Mouse (Mus musculus) cerebellum, postnatal 14 days (tissue): ENCODE measurements around the gene Satb2.

Experiments used
- DNase-seq, 2 experiments: peaks; one replicate each; pipeline ENCODE4 v3.0.0; 2021; ENCODE audit warnings: mixed read lengths in 2 of 2

Gene Satb2

DNA sequence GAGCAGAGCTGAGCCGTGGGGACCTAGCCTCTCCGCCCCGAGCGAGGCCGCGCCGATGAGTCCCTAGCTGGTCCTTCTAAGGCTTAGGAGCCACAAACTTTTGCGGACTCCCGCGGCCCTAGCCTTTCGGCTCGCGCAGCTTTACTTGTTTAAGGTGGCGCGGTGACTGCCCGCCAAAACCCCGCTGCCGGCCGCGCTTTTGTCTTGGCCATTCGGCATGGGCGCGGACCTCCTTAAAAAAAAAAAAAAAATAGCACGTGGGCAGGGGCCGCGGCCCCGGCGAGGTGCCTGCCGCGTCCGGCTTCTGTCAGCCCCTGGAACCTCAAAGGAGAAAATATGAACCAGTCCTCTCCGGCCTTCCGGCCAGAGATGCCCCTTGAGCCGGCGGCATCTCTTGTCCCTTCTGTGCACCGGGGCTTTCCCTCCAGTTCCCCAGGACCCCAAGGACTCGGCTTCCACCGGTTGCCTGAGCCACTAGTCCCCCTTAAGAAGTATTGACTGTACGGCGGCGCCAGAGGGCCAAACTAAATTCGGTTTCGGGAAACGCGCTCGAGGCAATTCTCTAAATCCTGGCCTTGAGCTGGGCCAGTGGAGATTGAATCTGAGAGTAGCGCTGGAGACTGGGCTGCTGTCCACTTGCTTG lies 5.4 kb downstream of the Satb2 start:
- DNase-seq, result peak; percentile 97 to 98

DNA sequence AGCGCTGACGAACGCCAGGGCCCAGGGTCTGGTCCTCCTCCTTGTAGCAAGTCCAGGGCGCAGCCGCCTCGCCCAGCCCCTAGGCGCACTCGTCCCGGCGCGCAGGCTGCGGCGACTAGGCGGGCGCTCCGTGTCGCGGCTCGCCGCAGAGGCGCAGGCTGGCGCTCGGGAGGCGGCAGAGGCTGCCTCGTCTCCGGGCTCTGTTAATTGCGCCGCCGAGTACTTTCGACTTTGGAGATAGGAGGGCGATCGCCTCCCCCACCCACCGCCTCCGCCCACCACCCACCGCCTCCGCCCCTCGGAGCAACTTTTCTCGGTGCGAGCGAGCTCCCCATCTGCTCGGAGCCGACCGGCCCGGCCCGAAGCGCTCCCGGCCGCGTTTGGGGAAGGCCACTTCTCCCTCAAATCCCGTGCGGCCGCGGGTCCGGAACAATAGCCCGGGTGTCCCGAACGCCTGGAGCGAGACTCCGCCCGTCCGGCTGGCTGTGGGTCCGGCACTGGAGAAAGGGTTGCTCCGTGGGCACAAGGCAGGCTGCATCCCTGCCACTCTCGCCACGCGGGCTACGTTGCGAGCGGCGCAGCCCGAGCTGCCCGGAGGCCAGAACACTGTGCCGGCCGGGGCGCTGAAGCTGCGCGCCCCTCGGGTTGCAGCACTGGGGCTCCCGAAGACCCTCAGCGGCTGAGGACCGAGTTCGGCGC lies 6.0 kb downstream of the Satb2 start:
- peak in 1 of 2 experiments; percentile 61 for DNase-seq

- peak in 1 of 2 experiments; percentile 65 for DNase-seq
Observed at GRCm38 (mm10) chr1:56971942-56972250, 6.6 kb downstream of the Satb2 start.

GRCm38 (mm10) chr1:56971441-56971861 lies 7.0 kb downstream of the Satb2 start:
- peak in 1 of 2 experiments; percentile 49 for DNase-seq

- peak in 1 of 2 experiments; percentile 29 for DNase-seq
Observed at GRCm38 (mm10) chr1:56970740-56971141, 7.7 kb downstream of the Satb2 start.

DNA sequence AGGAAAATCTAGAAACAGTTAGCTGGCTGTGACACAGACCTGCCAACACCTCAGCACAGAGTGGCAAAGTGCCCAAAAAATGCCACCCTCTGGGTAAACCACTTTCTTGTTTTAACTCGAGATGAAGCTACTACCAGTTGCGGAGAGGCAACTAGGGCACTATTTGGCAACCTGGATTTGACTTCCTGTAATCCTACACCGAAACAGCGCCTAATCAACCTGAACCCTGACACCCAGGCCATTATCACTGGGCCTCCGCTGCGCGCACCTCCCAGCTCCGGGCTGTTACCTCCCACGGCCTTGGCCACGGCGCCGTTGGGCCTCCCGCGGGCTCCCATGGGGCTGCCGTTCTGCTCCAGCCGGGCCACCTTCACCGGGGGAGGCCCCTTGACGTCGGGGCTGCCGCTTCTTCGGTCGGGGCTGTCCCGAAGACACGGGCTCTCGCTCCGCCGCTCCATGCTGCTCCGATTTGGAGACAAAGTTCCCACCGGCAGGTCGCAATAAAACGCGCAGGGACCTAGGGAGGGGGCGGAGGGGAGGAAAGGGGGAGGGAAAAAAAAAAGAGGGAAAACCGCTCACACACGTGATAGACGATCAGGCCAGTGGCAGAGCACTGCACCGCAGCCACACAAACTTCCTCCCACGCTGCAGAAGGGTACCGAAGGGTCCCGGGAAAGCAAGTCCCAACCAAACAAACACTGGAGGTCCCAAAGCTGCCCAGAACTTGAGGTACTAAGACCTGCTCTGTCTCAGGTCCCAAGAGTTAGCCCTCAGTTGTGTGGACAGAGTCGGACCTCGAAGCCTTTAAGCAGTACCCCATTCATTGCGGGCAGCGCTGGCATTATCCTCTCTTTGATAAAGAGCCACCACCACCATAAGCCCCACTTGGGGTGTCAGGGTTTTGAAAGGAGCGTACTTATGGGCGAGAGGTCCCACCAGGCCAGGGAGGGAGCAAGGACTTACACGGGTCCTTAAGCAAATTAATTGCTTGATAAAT lies 8.8 kb downstream of the Satb2 start:
- DNase-seq, result peak in 1 of 2 experiments; percentile 18

GRCm38 (mm10) chr1:56965879-56966579 lies 12.4 kb downstream of the Satb2 start:
- no peak for DNase-seq

DNA sequence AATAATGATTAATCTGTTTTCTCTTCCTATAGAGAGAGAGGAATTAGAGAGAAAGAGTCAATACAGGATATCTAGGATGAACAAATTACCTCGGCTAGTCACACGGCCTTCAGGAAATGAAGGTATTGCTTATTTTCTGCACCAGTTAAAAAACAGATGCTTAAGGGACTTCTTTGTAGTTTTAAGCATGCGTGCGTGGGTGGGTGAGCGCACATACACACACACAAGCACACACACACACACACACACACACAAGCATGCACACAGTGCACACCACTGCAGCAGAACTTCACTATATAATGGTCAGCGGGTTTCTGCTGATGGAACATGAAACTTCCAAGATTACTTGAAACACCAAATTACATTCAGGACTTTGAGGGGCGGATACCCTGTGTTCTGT lies 14.0 kb downstream of the Satb2 start:
- no peak for DNase-seq

GRCm38 (mm10) chr1:56963291-56963690 lies 15.2 kb downstream of the Satb2 start:
- no peak for DNase-seq

GRCm38 (mm10) chr1:56958996-56959395 lies 19.5 kb downstream of the Satb2 start:
- DNase-seq, result no peak

DNA sequence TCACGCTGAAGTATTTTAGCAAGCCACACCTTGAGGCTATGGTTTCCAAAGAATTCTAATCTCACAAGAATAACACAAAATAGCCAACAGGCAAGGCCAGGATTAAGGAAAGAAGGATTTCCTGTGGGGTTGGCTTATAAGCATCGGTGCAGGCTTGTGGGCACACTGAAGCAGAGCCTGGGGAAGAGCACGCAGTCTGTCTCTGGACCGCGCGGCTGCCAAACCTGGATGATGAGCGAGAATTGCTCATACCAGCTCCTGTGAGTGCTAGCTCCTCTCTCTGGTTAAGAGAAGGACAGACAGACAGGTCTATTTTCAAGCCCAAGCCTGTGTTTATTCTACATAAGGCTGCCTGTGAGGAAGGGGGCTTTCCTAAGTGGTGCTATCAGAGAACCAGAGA lies 20.5 kb downstream of the Satb2 start:
- DNase-seq, result peak in 1 of 2 experiments; percentile 7

- DNase-seq, result no peak
Observed at GRCm38 (mm10) chr1:56956811-56957210, 21.6 kb downstream of the Satb2 start.

- peak; percentile 15 to 30 for DNase-seq
Observed at GRCm38 (mm10) chr1:56955739-56956085, 22.7 kb downstream of the Satb2 start.

GRCm38 (mm10) chr1:56955055-56955738 lies 23.3 kb downstream of the Satb2 start:
- DNase-seq, result no peak

DNA sequence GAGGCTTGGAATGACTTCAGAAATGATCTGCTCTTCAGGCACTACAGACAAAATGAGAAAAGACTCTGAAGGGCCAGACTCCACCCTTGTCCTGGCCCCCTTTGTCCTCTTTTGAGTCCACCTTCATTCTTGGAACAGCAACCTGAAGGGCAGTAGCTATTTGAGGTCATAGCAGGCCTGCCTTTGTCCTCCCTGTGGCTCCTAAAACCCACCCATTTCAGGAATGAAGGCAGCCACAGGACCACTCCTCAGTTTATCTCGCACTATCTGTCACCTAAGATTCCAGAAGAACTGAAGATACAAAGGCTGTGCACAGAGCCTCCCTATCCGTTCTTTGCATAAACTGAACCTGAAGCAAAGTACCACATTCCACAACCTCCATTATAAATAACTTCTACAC lies 24.9 kb downstream of the Satb2 start:
- no peak for DNase-seq

DNA sequence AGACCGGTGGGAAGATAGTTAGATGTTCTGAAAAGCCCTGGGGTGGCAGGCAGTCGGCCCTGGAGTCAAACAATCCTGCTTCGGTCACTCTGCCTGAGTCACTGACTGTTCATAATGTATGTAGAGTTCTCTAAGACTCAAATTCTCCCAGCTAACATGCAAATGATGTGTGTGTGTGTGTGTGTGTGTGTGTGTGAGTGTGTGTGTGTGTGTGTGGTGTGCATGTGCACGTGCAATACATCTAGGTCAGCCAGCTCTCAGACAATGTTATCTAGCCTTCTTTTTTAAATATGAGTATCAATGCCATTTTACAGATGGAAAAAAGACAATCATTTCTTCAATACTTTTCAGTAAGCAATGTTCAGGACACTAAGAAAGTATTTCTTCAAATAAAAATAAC lies 26.5 kb downstream of the Satb2 start:
- no peak for DNase-seq

DNA sequence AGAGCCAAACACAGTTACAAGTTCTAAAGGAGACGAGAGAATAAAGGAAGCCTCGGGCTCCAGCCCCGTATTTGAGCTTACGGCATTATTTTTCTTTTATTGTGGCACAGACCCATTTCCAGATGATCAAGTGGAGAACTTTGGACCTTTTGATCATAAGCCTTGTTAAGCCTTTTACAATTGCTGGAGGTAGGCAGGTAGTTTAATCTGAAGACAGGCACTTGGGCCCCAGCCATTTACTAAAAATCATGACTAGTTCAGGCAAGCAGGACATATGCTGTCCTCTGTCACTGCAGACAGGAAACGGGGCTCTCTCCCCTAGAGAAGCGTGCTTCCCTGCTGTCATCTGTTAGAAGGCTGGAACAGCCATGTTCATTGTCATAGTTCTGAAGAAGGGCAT lies 26.9 kb downstream of the Satb2 start:
- DNase-seq, result no peak

- DNase-seq, result no peak
Observed at GRCm38 (mm10) chr1:56939432-56939831, 39.0 kb downstream of the Satb2 start.

DNA sequence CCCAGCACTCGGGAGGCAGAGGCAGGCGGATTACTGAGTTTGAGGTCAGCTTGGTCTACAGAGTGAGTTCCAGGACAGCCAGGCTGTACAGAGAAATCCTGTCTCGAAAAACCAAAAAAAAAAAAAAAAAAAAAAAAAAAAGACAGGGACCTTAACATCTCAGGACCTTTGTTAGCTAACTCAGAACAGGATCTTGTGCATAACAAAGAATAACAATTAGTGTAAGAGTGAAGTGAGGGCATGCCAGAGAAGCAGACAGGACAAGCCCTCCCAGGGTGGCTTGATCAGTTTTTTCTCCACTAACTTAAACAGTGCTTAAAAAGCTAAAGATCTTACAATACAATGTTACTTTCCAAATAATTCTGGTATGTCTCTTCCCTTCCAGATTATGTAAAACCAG lies 40.0 kb downstream of the Satb2 start:
- no peak for DNase-seq

GRCm38 (mm10) chr1:56936554-56936953 lies 41.9 kb downstream of the Satb2 start:
- no peak for DNase-seq

GRCm38 (mm10) chr1:56933821-56934220 lies 44.6 kb downstream of the Satb2 start:
- no peak for DNase-seq

- DNase-seq, result no peak
Observed at GRCm38 (mm10) chr1:56930096-56930495, 48.4 kb downstream of the Satb2 start.
